Mouse (Mus musculus) bone marrow macrophage, adult 2 months (primary cell): Measurements from ENCODE around the gene Sufu. TPM values are rescaled to one million over a fixed set of nuclear protein-coding genes. Genes with fewer than 3 reads are reported as not detected.

Experiments
- H3K27ac ChIP-seq: 2 replicates; pipeline ENCODE4 v1.5.1; 2012; ENCODE audit warnings: low read depth, low read length; ENCODE audit not compliant: insufficient read depth
- H3K4me1 ChIP-seq: 2 replicates; pipeline ENCODE4 v1.6.1; 2012; ENCODE audit warnings: low read length; ENCODE audit not compliant: control insufficient read depth, insufficient read depth
- H3K4me3 ChIP-seq: 2 replicates; pipeline ENCODE4 v1.5.1; 2012; ENCODE audit warnings: mild to moderate bottlenecking, low read length, moderate library complexity; ENCODE audit not compliant: insufficient read depth
- CTCF ChIP-seq: IDR thresholded peaks from 2 replicates; pipeline ENCODE4 v1.5.1; 2012; ENCODE audit warnings: low read depth, mild to moderate bottlenecking, low read length, moderate library complexity
- POLR2A ChIP-seq: IDR thresholded peaks from 2 replicates; pipeline ENCODE4 v1.6.1; 2012; ENCODE audit warnings: mild to moderate bottlenecking, low read depth, low read length, borderline replicate concordance
- polyA plus RNA-seq: library from polyadenylated mRNA; stranded (reverse); fragments of >200 nt; gene quantifications from 2 replicates; pipeline ENCODE4 v1.2.4, GENCODE M21; 2012; ENCODE audit not compliant: missing spikeins, insufficient read depth, insufficient read length

The Sufu gene
- polyA plus RNA-seq, 1 experiment, result 14.7 TPM

DNA sequence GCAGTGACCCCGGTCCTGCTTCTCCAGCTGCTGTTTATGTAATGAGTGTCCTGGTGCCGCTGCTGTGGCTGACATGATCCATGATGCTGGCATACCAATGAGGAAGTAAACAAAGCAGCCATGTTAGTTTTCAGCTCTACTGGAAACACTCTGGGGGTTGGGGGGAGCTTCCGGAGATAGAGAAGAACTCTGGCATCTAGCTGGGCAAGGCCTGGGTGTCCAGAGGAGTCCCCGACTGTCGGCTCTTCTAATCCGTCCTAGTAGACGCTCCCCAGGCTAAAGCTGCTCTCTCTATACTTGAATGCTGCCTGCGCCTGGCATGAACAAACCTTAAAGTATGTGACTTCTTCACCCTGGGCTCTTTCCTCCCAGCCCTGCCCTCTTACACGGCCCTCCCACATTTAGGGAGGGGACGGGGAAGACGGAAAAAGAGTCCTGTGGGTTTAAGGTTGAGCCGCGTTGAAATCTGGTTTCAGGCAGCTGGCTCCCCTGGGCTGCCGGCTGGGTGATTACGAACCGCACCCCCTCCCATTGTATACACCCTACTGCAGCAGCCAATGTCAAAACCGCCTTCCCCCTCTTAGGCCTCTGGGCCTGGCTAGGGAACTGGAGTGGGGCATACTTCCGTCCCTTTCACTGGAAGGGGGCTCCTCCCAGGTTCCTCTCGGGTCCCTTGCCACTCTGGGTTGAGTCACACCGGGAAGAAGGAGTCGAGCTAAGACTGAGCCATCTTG, 106.8 kb downstream of the Sufu start:
- Histone ChIP-seq H3K4me3 (peak overlapping the region; percentile 67), H3K27ac (peak overlapping the region; percentile 99), H3K4me1 (peaks cover 28% of the 10 kb centered on the region)
- TF ChIP-seq POLR2A, result 0 out of 2 replicates have a peak, but pooled peaks have one; percentile 9
- 0 out of 2 replicates have a peak, but pooled peaks have one; percentile 35 for TF ChIP-seq CTCF

DNA sequence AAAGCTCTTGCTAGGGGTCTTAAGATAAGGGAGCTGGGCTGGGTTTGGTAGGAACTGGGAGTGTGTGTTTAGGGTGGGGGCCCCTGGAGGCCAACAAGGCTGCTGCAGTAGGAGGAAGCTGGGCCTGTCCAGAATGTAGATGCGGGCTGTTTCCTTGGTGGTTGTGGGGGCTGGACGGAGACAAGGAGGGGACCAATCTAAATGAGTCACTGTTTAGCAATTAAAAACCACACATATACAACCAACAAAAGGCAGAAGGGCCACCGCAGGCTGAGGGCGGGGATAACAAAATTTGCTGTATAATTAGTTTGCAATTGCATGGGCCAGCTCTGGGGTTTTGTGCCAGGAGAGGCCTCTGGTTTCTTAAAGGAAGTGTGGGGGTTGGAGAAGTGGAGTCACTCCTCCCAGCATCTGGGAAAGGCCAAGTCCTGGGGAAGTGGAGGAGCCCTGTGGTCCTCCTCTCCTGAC, 107.4 kb downstream of the Sufu start:
- H3K27ac ChIP-seq, result peak overlapping the region; percentile 99
- peak overlapping the region; percentile 67 for H3K4me3 ChIP-seq
- TF ChIP-seq POLR2A, result no peak
- TF ChIP-seq CTCF, result no peak; the same call in 1 of the 2 replicates
- peaks cover 29% of the 10 kb centered on the region for H3K4me1 ChIP-seq

DNA sequence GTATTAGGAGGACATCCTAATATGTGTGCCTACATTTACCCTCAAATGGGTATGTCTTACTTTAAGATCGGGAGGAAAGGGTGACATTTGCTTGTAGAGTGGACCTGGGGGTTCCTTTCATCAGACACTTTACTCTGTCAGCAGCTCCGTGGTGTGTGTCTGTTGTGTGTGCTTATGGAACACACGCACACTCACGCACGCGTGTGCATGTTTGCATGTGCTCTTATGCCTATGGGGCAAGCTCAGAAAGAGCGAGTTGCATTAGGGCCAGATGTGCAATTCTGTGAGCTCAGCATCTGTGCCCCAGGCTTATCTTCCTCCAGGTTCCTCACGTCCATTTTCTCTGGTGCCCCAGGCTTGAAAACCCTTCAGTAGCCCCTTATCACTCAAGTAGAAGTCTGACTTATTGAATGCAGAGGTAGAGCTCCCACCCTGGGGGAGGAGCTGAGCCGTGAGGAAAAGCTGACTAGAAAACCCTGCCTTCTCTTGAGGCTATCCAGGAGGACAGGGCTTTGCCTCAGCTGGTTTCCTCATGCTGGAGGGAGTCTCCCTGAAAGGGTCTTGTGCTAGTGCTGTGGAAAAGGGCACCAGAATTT, 108.2 kb downstream of the Sufu start:
- Histone ChIP-seq H3K27ac (peak overlapping the region; percentile 99), H3K4me1 (peaks cover 37% of the 10 kb centered on the region), H3K4me3 (peak overlapping the region; percentile 62)
- TF ChIP-seq CTCF (no peak), POLR2A (no peak)

DNA sequence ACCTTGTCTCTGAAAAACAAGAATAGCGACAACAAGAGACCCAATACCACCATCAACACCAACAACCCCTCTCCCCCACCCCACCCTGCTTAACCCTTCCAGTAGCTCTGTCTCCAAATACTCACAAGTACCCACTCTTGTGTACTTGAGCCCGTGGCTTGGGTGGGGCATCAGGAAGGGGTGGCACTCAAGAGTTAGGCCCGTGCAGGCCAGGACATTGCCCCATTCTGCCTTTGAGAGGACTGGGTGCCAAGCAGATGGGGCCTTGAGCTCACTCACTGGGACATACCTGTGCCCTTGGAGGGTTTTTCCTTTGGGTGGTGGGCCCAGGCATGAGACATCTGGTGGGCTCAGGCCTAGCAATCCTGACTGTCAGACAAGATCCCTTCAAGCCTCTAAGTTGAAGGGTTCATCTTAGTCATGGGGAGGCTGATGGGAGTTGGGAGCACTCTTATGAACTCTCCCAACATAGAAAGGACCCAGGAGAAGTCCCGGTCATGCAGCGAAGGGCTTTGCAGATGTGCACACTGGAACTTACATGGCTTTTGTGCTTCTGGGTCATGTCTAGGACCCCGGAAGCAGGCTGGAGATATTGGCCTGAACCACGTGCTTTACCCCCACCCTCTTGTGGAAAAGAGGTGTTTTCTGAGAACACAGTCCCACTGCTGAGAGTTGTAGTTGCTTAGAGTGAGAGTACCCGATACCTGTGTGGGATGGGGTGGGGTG, 109.1 kb downstream of the Sufu start:
- H3K4me3 ChIP-seq, result peak overlapping the region; percentile 62
- TF ChIP-seq CTCF, result no peak
- TF ChIP-seq POLR2A, result no peak
- peak overlapping the region; percentile 99 for H3K27ac ChIP-seq
- H3K4me1 ChIP-seq, result peaks cover 46% of the 10 kb centered on the region

DNA sequence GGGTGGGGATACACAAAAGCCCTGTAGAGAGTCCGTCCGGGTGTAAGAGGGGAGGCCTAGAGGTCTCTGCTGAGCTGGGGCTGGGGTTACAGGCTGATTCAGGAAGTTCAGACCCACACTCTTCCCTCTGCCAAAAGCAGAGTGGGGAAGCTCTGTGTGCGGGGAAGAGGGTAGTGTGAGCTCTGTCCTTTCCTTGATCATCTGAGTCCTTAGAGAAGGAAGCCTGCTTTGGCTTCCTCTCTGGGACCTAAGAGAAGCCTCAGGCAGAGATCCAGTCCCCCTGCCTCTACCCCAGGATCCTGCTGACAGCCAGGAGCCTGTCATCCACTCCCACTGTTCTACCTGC, 109.6 kb downstream of the Sufu start:
- Histone ChIP-seq H3K4me3 (peak overlapping the region; percentile 62), H3K4me1 (peaks cover 46% of the 10 kb centered on the region), H3K27ac (peak overlapping the region; percentile 99)
- TF ChIP-seq CTCF, result no peak
- no peak for TF ChIP-seq POLR2A

DNA sequence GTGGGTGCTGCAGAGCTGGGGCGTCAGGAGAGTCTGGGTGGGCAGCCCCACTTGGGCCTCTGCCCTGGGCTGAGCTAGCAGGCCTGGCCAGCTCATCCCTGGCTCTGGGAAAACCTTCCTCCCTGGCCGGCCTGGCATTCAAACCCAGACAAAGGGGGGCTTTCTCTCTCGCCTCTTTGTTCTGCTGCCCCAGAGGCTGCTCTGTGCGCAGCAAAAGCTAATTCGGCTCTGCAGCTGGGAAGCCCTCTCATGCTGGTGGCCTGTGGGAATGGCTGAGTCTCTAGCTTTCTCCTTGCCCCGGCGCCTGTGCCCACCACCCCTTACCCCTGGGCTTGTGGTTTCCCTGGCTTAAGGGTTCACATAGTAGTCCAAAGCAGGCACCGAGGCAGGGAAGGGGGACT, 110.5 kb downstream of the Sufu start:
- TF ChIP-seq POLR2A (no peak), CTCF (no peak)
- Histone ChIP-seq H3K27ac (peak overlapping the region; percentile 99), H3K4me3 (peak overlapping the region; percentile 62), H3K4me1 (peaks cover 54% of the 10 kb centered on the region)

DNA sequence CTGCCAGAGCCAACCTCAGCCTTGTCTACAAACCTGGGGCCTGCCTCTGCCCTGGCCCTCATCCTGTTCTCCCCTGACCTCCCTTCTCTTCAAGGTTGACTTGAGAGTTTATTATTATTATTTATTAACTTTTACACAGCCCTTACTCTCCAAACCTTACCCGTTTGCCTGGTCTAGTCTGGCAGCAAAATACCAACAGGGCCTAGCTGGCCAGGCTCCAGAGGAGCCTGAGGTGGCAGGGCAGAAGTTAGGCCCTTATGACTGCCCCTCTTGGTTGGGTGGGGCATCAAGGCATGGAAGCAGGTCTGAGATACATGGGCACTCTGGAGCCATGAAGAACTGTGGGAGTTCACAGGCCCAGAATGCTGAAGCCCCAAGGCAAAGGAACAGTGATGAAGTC, 111.1 kb downstream of the Sufu start:
- Histone ChIP-seq H3K4me3 (peak overlapping the region; percentile 62; the same call in 1 of the 2 replicates), H3K4me1 (peaks cover 60% of the 10 kb centered on the region), H3K27ac (peak overlapping the region; percentile 99)
- TF ChIP-seq POLR2A (no peak), CTCF (no peak)

DNA sequence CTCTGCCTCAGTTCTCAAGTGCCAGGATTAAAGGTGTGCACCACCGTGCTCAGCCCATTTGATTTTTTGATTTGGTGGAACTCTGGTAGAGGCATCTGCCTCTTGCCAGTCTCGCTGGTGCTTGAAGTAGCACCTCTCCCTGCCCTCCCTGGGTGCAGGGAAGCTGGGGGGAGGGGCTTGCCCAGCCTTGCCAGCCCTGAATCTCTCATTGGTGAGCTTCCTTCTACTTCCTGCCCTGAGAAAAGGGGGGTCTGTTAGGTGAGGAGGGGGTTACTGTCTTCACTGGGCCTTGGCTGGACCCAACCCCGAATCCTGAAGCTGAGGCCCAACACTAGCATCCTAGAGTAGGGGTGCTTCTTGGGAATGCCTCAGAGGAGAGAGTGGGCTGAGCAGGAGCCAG, 112.0 kb downstream of the Sufu start:
- TF ChIP-seq POLR2A (no peak), CTCF (no peak)
- peak overlapping the region; percentile 93 for H3K27ac ChIP-seq
- H3K4me3 ChIP-seq, result no peak overlapping the region
- H3K4me1 ChIP-seq, result peaks cover 63% of the 10 kb centered on the region

DNA sequence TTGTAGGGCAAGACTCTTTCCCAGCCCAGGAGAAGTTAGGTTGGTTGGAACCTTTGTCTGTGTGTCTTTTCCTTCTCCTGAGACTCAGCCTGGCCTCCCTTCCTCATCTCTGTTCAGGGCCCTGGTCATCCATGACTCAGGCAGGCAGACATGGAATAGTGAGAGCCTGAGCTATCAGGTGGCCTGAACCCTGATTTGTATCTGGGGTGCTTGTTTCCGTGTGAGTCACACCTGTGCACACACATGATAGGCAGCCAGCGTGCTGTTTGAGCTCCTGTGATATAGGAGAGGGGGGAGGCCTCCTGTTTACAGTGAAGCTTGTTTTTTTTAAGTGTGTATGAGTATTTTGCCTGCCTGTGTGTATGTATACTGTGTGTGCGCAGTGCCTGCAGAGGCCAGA, 112.5 kb downstream of the Sufu start:
- H3K4me1 ChIP-seq, result peaks cover 65% of the 10 kb centered on the region
- H3K4me3 ChIP-seq, result no peak overlapping the region
- H3K27ac ChIP-seq, result peak overlapping the region; percentile 93
- TF ChIP-seq CTCF (no peak), POLR2A (no peak)

DNA sequence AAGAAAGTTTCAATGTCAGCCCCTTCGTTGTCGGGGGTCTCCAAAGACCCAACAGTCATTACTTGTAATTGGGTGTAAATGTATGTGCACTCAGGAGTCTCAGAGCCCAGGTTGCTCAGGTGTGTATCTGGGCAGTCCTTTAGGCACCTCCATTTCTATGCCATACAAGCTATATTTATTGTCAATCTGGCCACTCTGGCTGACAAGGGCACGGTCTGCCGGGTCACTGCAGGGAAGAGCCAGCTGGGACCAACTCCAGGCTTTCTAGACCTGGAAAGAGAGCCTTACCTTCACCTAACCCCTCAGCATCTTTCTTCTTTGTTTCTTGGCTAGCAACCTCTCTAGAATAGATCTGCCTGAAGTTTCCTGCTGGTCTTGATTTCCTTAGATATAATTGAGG, 113.0 kb downstream of the Sufu start:
- Histone ChIP-seq H3K4me1 (peaks cover 65% of the 10 kb centered on the region), H3K4me3 (no peak overlapping the region), H3K27ac (peak overlapping the region; percentile 93)
- no peak for TF ChIP-seq POLR2A
- no peak for TF ChIP-seq CTCF
